In genomic region chr19:45652286-45652988, GRCm38 (mm10) we compare ENCODE assay signal across 9 mouse cellular contexts. TPM values are rescaled to one million over a fixed set of nuclear protein-coding genes. Genes with fewer than 3 reads are reported as not detected.
DNase-seq lines count a peak whose midpoint lies in the region; ATAC-seq and TF ChIP-seq lines count a peak whose summit lies in the region.
"Had no signal": no experiment of that assay in that cellular context is flagged by ENCODE, and none has a peak within 500 bp of the region (broad histone marks: within the 10 kb centered on the region; RNA-seq: fewer than 3 reads in every experiment).

No protein-coding gene starts in this region.

- H3K27me3 ChIP-seq in lung, embryonic 14.5 days (ENCODE audit: insufficient read depth, low read length), result no peaks in the 10 kb centered on the region
- H3K27me3 ChIP-seq in liver, embryonic 11.5 days (replicated peaks; ENCODE audit: control insufficient read depth, insufficient read depth, low read length), result no peaks in the 10 kb centered on the region
- H3K27me3 ChIP-seq in midbrain, embryonic 10.5 days (ENCODE audit: low read depth, poor library complexity, severe bottlenecking), result 0 out of 2 replicates have a peak, but pooled peaks cover 8% of the 10 kb centered on the region

- DNase-seq in lung, embryonic 14.5 days, result peak; percentile 85
- DNase-seq in lung, postnatal 14 days, result no peak
- DNase-seq in forelimb bud, embryonic 11.5 days (ENCODE audit: low read depth, low spot score), result peak; percentile 51
- no peak for DNase-seq in liver, embryonic 11.5 days (ENCODE audit: low spot score)
- peak; percentile 58 for DNase-seq in thymus, postnatal 14 days
- no peak for DNase-seq in retina, postnatal 1 day
- DNase-seq in layer of hippocampus, postnatal 14 days (ENCODE audit: low spot score in 2 of 2), result no peak
- no peak for DNase-seq in midbrain, embryonic 10.5 days (ENCODE audit: low spot score)
- DNase-seq: layer of hippocampus, postnatal 36 days had no signal

- no peak for TF ChIP-seq CTCF in lung, embryonic 14.5 days (IDR thresholded peaks at IDR 0.05; ENCODE audit: low read depth)

- no peaks in the 10 kb centered on the region for H3K36me3 ChIP-seq in lung, embryonic 14.5 days (ENCODE audit: insufficient read depth)
- H3K36me3 ChIP-seq in liver, embryonic 11.5 days (ENCODE audit: control insufficient read depth, insufficient read depth, low read length), result no peaks in the 10 kb centered on the region
- H3K36me3 ChIP-seq in midbrain, embryonic 10.5 days, result no peaks in the 10 kb centered on the region

- peak overlapping the region; percentile 29 for H3K4me2 ChIP-seq in lung, embryonic 14.5 days
- H3K4me2 ChIP-seq in liver, embryonic 11.5 days, result peak overlapping the region; percentile 44

- peak overlapping the region; percentile 58; the same call in 1 of the 2 replicates for H3K27ac ChIP-seq in lung, embryonic 14.5 days (ENCODE audit: low read depth)
- no peak overlapping the region; the same call in none of the 2 replicates for H3K27ac ChIP-seq in liver, embryonic 11.5 days (ENCODE audit: low read depth, low read length)
- H3K27ac ChIP-seq in midbrain, embryonic 10.5 days (replicated peaks), result no peak overlapping the region

- H3K4me3 ChIP-seq in lung, embryonic 14.5 days (ENCODE audit: low read depth, low read length), result no peak overlapping the region
- H3K4me3 ChIP-seq in liver, embryonic 11.5 days (ENCODE audit: low read depth, low read length), result no peak overlapping the region
- no peak overlapping the region for H3K4me3 ChIP-seq in midbrain, embryonic 10.5 days

- H3K9ac ChIP-seq in lung, embryonic 14.5 days, result no peak overlapping the region
- 0 out of 2 replicates have a peak overlapping the region, but pooled peaks have one; percentile 12 for H3K9ac ChIP-seq in liver, embryonic 11.5 days (ENCODE audit: low read depth, low read length)

- H3K9me3 ChIP-seq in lung, embryonic 14.5 days (ENCODE audit: low read depth, low read length), result no peaks in the 10 kb centered on the region
- no peaks in the 10 kb centered on the region for H3K9me3 ChIP-seq in liver, embryonic 11.5 days (ENCODE audit: control insufficient read depth, low read length)
- H3K9me3 ChIP-seq in midbrain, embryonic 10.5 days (replicated peaks), result no peaks in the 10 kb centered on the region

- 38% methylated on average over 15 of the region's 15 CpGs for WGBS in lung, embryonic 14.5 days
- WGBS in liver, embryonic 11.5 days, result 38% methylated on average over 15 of the region's 15 CpGs
- WGBS in midbrain, embryonic 10.5 days, result 68% methylated on average over 15 of the region's 15 CpGs

- peaks cover 14% of the 10 kb centered on the region for H3K4me1 ChIP-seq in lung, embryonic 14.5 days (ENCODE audit: insufficient read depth)
- H3K4me1 ChIP-seq in liver, embryonic 11.5 days (replicated peaks; ENCODE audit: control insufficient read depth, insufficient read depth, low read length), result peaks cover 23% of the 10 kb centered on the region
- peaks cover 35% of the 10 kb centered on the region for H3K4me1 ChIP-seq in midbrain, embryonic 10.5 days

- peak; percentile 79 for ATAC-seq in lung, embryonic 14.5 days (ENCODE audit: insufficient read depth)
- ATAC-seq in liver, embryonic 11.5 days (replicated peaks; ENCODE audit: low FRiP score), result peak; percentile 73

RNA-seq across cellular contexts. Expression of gene Fbxw4, which starts 7.7 kb away (rescaled TPM):
- polyA plus RNA-seq in lung, embryonic 14.5 days (2014; fragmentation: Nextera tagmentation; extraction: Ambion mirVana), result 5.1 and 7.5 TPM in 2 replicates
- polyA plus RNA-seq in liver, embryonic 11.5 days (2014; fragmentation: Nextera tagmentation; extraction: Ambion mirVana), result 3.0 and 5.0 TPM in 2 replicates
- 10 to 100 TPM; 31.9 to 32.1 TPM for total RNA-seq in layer of hippocampus, postnatal 14 days (2021)
- 3.3 and 3.9 TPM in 2 replicates for polyA plus RNA-seq in midbrain, embryonic 10.5 days (2016; fragmentation: Nextera tagmentation; extraction: Ambion mirVana)

Comparison
In these comparisons a context has a peak if more than half of its experiments do, and no peak if none do; other contexts are left out.
1. DNase-seq: peak in lung, embryonic 14.5 days (single experiment), forelimb bud, embryonic 11.5 days (single experiment) and thymus, postnatal 14 days (single experiment); none in lung, postnatal 14 days (single experiment), liver, embryonic 11.5 days (single experiment), retina, postnatal 1 day (single experiment), layer of hippocampus, postnatal 14 days (0 of 2) and midbrain, embryonic 10.5 days (single experiment).